Mouse (Mus musculus): ENCODE measurements around the gene Arid4b.

- TF ChIP-seq ZNF384 (IDR thresholded peaks at IDR 0.05; ENCODE audit: low read depth, low read length) (no peak), HCFC1 (IDR thresholded peaks at IDR 0.05; ENCODE audit: borderline replicate concordance, insufficient read depth, low read length) (no peak), ZC3H11A (IDR thresholded peaks at IDR 0.05; ENCODE audit: borderline replicate concordance, low read depth, low read length) (no peak), MAFK (IDR thresholded peaks at IDR 0.05; ENCODE audit: insufficient read depth, low read depth, low read length) (no peak), CHD2 (IDR thresholded peaks at IDR 0.05; ENCODE audit: low read depth, low read length) (no peak)
Measured at GRCm38 (mm10) chr13:14063942-14064271, 875 bp downstream of the Arid4b start.

Data from ES-E14 (cell line).